Mouse (Mus musculus) hindbrain, embryonic 12.5 days (tissue): ENCODE measurements around the gene Copz1. TPM values are rescaled to one million over a fixed set of nuclear protein-coding genes. Genes with fewer than 3 reads are reported as not detected.

Source experiments
- ATAC-seq: fragments of 200-750 bp; cut with Nextera tagmentation; 2 replicates; pipeline ENCODE4 v1.8.0; 2017; ENCODE audit warnings: moderate TSS enrichment; ENCODE audit not compliant: low FRiP score
- H3K27ac ChIP-seq: fragments of 300-500 bp; sonication (generic); 2 replicates; pipeline ENCODE4 v1.5.1; 2016; ENCODE audit warnings: mild to moderate bottlenecking
- H3K27me3 ChIP-seq: fragments of 300-500 bp; sonication (generic); 2 replicates; pipeline ENCODE4 v1.6.1; 2016; ENCODE audit warnings: mild to moderate bottlenecking
- H3K36me3 ChIP-seq: fragments of 300-500 bp; sonication (generic); 2 replicates; pipeline ENCODE4 v1.6.1; 2016; ENCODE audit warnings: mild to moderate bottlenecking
- H3K4me1 ChIP-seq: fragments of 300-500 bp; sonication (generic); 2 replicates; pipeline ENCODE4 v1.6.1; 2016
- H3K4me2 ChIP-seq: fragments of 300-500 bp; sonication (generic); replicated peaks from 2 replicates; pipeline ENCODE4 v1.6.1; 2016; ENCODE audit warnings: mild to moderate bottlenecking
- H3K4me3 ChIP-seq: fragments of 300-500 bp; sonication (generic); 2 replicates; pipeline ENCODE4 v1.5.1; 2016; ENCODE audit warnings: mild to moderate bottlenecking
- H3K9ac ChIP-seq: fragments of 300-500 bp; sonication (generic); 2 replicates; pipeline ENCODE4 v1.6.1; 2016; ENCODE audit warnings: mild to moderate bottlenecking, moderate library complexity
- H3K9me3 ChIP-seq: fragments of 300-500 bp; sonication (generic); replicated peaks from 2 replicates; pipeline ENCODE4 v1.6.1; 2016; ENCODE audit warnings: mild to moderate bottlenecking
- WGBS: fragments of 180-500 bp; shearing (Covaris S2); methylation state at CpG from one replicate; pipeline ENCODE4 v1.1.7; 2016; 5-methylcytosine and 5-hydroxymethylcytosine counted together
- polyA plus RNA-seq: library from polyadenylated mRNA; unstranded; fragments of >200 nt; fragmentation: Nextera tagmentation; extraction: Ambion mirVana; gene quantifications from 2 replicates; pipeline ENCODE4 v1.2.1, GENCODE M21; 2016

The Copz1 gene
- polyA plus RNA-seq, 1 experiment from 2014 or later = 247 TPM

DNA sequence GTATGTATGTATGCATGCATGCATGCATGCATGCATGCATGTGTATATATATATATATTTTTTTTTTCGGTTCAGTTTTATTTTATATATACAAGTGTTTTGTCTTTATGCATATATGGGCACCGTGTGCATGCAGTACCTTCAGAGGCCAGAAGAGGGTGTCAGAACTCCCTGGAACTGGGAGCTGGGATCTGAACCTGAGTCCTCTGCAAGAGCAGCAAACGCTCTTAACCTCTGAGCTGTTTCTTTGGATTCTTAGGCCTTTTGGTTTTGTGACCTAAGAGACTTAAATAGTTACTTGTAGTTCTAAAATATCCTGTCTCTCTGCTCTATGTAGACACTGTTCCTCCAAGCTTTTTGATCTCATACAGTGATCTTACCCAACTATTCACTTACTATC is 11.6 kb downstream of the Copz1 start:
- Histone ChIP-seq H3K27ac (no peak overlapping the region), H3K4me3 (no peak overlapping the region), H3K4me2 (no peak overlapping the region), H3K27me3 (no peaks in the 10 kb centered on the region), H3K4me1 (peaks cover 22% of the 10 kb centered on the region), H3K9me3 (no peaks in the 10 kb centered on the region), H3K9ac (no peak overlapping the region), H3K36me3 (no peaks in the 10 kb centered on the region)
- WGBS = 58% methylated on average over 3 of the region's 3 CpGs
- ATAC-seq = no peak

DNA sequence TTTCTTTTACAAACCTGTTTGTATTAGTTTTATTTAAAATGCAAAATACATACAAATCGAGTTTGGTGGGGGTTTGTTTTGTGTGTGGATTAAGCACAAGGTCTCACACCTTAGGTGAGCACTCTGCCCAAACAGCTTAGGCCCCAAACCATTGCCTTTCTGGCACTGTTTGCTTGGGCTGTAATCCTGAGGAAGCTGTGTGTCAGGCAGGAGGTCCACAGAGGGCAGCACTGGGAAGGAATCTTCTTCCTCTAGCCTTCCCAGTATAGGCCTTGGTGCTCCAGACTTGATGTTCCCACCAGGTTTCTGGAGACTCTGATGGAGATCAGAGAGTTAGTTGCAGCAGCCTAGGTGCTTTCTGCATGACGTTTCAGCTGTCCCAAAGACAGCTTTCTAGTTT is 12.1 kb downstream of the Copz1 start:
- peaks cover 27% of the 10 kb centered on the region for H3K4me1 ChIP-seq
- H3K27me3 ChIP-seq = no peaks in the 10 kb centered on the region
- H3K4me2 ChIP-seq = no peak overlapping the region
- 40% methylated on average over 2 of the region's 2 CpGs for WGBS
- H3K9me3 ChIP-seq = no peaks in the 10 kb centered on the region
- 0 out of 2 replicates have a peak, but pooled peaks cover 2% of the 10 kb centered on the region for H3K36me3 ChIP-seq
- ATAC-seq = no peak
- no peak overlapping the region for H3K4me3 ChIP-seq
- peak overlapping the region; percentile 52; the same call in 1 of the 2 replicates for H3K27ac ChIP-seq
- H3K9ac ChIP-seq = peak overlapping the region; percentile 19; the same call in 1 of the 2 replicates

DNA sequence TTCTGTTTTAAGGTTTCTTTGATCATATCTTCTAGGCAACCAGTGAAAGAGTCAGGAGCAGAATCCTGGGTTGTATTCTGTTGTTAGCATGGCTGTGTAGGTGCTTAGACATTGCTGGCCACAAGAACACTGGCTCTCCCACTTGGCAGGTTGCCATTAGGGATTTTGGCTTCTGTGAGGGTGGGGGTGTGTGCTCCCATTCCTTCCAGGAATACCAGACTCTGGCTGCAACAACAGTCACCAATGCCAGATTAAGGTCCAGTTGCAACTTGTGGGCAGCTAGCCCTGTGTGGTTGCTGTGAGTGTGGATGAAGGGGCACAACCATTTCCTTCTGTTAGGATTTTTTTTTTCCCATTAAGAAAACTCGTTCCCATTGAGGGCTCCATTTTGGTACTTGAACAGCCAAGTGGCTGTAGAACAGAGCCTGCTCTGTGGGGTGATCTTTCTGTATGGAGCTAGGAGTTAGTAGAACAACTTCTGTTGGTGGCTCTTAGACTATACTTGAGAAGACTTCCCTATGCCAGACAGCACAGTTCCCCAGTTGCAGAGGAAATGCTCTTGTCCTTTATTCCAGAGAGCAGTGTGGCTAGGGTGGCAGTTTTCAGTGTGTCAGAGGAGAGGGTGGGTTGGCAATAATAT is 13.4 kb downstream of the Copz1 start:
- Histone ChIP-seq H3K4me3 (no peak overlapping the region), H3K9me3 (no peaks in the 10 kb centered on the region), H3K27me3 (no peaks in the 10 kb centered on the region), H3K36me3 (peaks cover 13% of the 10 kb centered on the region; the same call in 1 of the 2 replicates), H3K9ac (no peak overlapping the region), H3K4me1 (peaks cover 32% of the 10 kb centered on the region), H3K4me2 (no peak overlapping the region), H3K27ac (peak overlapping the region; percentile 45; the same call in 1 of the 2 replicates)
- 90% methylated on average over 1 of the region's 1 CpGs for WGBS
- ATAC-seq = no peak

DNA sequence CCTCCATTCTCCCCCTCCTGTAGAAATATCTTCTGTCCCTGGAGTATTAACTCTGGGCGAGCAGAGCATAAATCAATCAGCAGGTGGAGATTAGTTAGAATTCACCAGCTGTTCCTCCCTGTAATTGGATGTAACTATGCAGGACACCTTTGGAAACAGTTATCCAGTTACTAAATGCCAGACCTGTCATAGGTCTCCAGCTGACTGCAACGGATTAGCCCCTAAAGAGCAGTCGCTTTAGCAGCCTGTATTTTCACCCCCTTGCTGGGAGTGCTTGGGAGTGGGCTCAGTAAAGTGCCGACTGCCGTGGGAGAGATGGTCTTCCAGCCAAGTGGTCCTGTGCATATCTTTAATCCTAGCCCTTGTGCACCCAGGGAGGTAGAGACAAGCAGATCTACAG is 17.1 kb downstream of the Copz1 start:
- WGBS = 47% methylated on average over 5 of the region's 5 CpGs
- Histone ChIP-seq H3K27ac (peak overlapping the region; percentile 76; the same call in 1 of the 2 replicates), H3K9ac (no peak overlapping the region), H3K9me3 (no peaks in the 10 kb centered on the region), H3K4me3 (no peak overlapping the region), H3K4me2 (no peak overlapping the region), H3K4me1 (peaks cover 32% of the 10 kb centered on the region), H3K27me3 (no peaks in the 10 kb centered on the region), H3K36me3 (peaks cover 43% of the 10 kb centered on the region)
- ATAC-seq = no peak; the same call in 1 of the 2 replicates

DNA sequence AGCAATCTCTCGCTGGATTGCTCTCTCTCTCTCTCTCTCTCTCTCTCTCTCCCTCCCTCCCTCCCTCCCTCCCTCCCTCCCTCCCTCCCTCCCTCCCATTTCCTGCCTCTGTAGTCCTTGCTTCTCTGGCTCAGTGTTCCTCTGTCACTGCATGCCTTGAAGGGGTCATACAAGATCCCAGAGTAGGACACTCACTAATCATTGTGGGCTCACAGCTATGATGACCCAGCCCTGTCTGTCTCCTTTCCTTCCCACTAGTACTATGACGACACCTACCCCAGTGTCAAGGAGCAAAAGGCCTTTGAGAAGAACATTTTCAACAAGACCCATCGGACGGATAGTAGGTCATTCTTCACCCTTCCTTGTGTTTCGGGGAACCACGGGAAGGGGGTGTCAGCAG is 17.9 kb downstream of the Copz1 start:
- 78% methylated on average over 6 of the region's 6 CpGs for WGBS
- no peak overlapping the region for H3K4me2 ChIP-seq
- no peak for ATAC-seq
- H3K36me3 ChIP-seq = peaks cover 43% of the 10 kb centered on the region
- H3K4me3 ChIP-seq = no peak overlapping the region
- H3K9ac ChIP-seq = no peak overlapping the region
- H3K9me3 ChIP-seq = no peaks in the 10 kb centered on the region
- H3K27ac ChIP-seq = peak overlapping the region; percentile 76
- H3K4me1 ChIP-seq = peaks cover 32% of the 10 kb centered on the region
- H3K27me3 ChIP-seq = no peaks in the 10 kb centered on the region

DNA sequence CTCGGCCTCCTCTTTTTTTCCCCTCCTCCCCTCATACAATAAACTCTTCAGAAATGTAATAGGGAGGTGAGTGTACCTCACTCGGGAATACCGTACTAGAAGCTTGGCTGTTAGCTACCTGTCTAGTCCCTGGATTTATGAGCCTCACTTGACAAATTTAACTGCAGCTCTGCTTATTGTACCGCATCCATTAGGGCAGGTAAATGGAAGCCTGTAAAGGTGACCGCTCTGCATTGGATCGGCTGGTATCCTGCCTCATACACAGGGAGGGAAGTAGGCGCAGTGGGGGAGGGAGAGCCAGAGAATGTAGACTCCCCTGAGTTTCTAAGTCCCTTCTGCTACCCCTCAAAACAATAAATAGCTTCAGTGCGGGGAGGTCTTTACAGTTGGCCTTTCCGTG is 18.3 kb downstream of the Copz1 start:
- peaks cover 32% of the 10 kb centered on the region for H3K4me1 ChIP-seq
- no peak overlapping the region for H3K4me3 ChIP-seq
- H3K27ac ChIP-seq = peak overlapping the region; percentile 76
- no peaks in the 10 kb centered on the region for H3K9me3 ChIP-seq
- H3K27me3 ChIP-seq = no peaks in the 10 kb centered on the region
- 93% methylated on average over 9 of the region's 9 CpGs for WGBS
- no peak overlapping the region for H3K4me2 ChIP-seq
- H3K9ac ChIP-seq = no peak overlapping the region
- peaks cover 43% of the 10 kb centered on the region for H3K36me3 ChIP-seq
- ATAC-seq = no peak

DNA sequence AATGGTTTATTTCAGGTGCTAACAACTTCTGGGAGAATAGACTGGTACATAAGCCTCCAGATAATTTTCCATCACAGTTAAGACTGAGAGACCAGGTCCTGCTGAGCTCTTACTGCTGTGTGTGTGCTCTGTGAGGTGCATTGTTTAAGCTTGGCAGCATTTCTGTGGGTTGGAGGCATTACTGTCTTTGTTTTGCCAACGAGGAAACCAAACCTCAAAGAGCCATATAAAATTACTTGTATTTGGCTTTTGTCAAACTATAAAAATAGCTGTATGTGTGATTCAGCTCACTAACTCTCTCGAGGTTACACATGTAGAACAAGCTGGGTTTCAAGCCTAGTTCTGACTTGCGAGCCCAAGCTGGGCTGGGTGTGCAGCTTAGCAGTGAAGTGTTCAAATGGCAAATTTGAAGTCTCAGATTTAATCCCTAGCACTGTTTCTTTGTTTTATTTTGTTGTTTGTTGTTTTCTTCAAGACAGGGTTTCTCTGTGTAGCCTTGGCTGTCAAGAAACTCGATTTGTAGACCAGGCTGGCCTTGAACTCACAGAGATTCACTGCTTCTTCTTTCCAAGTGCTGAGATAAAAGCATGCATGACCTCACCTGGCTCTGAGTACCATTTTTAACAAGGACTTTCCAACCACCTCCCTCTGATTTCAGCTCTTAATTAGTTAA is 20.3 kb downstream of the Copz1 start:
- no peak overlapping the region for H3K9ac ChIP-seq
- H3K9me3 ChIP-seq = no peaks in the 10 kb centered on the region
- WGBS = 89% methylated on average over 4 of the region's 4 CpGs
- H3K27ac ChIP-seq = 0 out of 2 replicates have a peak overlapping the region, but pooled peaks have one; percentile 3
- no peaks in the 10 kb centered on the region for H3K27me3 ChIP-seq
- ATAC-seq = no peak
- no peak overlapping the region for H3K4me2 ChIP-seq
- peaks cover 48% of the 10 kb centered on the region for H3K4me1 ChIP-seq
- peaks cover 45% of the 10 kb centered on the region for H3K36me3 ChIP-seq
- H3K4me3 ChIP-seq = no peak overlapping the region

DNA sequence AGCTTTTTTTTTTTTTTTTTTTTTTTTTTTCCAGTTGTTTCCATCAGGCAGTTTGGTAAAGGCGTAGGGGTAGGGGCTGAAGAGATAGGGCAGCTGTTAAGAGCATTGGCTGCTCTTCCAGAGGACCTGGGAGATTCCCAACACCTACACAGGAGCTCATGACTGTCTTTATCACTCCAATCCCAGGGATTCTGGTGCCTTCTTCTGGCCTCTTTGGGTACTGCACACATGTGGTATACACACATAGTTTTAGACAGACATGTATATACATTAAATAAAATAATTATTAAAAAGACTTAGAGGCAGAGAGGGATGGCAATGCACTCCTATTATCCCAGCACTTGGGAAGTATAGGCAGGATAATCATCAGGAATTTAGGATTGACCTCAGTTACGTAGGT is 20.9 kb downstream of the Copz1 start:
- no peak overlapping the region for H3K4me3 ChIP-seq
- ATAC-seq = no peak
- H3K9ac ChIP-seq = no peak overlapping the region
- H3K9me3 ChIP-seq = no peaks in the 10 kb centered on the region
- H3K4me2 ChIP-seq = no peak overlapping the region
- H3K4me1 ChIP-seq = peaks cover 49% of the 10 kb centered on the region
- peaks cover 45% of the 10 kb centered on the region for H3K36me3 ChIP-seq
- WGBS = 97% methylated on average over 2 of the region's 2 CpGs
- no peak overlapping the region for H3K27ac ChIP-seq
- no peaks in the 10 kb centered on the region for H3K27me3 ChIP-seq

DNA sequence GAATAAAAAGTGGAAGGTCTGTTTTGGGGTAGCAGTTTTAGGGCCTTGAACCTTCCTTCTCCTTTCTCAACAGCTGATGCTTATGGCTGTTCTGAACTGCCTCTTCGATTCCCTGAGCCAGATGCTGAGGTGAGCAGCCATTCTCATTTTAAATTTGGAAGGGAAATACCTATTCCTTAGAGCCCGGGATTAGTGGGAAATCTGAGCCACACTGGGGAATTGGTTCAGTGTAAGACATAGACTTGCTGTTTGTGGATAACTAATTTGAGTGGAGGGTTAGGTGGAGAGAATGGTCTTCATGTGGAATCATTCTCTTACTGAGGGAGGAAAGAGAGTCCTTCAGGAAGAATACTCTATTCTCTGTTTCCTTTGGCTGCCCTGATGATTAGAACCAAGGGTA is 22.1 kb downstream of the Copz1 start:
- no peaks in the 10 kb centered on the region for H3K27me3 ChIP-seq
- peaks cover 44% of the 10 kb centered on the region for H3K36me3 ChIP-seq
- peak overlapping the region; percentile 52 for H3K27ac ChIP-seq
- no peak overlapping the region for H3K9ac ChIP-seq
- no peak overlapping the region for H3K4me3 ChIP-seq
- 69% methylated on average over 2 of the region's 2 CpGs for WGBS
- peaks cover 50% of the 10 kb centered on the region for H3K4me1 ChIP-seq
- ATAC-seq = no peak
- no peaks in the 10 kb centered on the region for H3K9me3 ChIP-seq
- no peak overlapping the region for H3K4me2 ChIP-seq

DNA sequence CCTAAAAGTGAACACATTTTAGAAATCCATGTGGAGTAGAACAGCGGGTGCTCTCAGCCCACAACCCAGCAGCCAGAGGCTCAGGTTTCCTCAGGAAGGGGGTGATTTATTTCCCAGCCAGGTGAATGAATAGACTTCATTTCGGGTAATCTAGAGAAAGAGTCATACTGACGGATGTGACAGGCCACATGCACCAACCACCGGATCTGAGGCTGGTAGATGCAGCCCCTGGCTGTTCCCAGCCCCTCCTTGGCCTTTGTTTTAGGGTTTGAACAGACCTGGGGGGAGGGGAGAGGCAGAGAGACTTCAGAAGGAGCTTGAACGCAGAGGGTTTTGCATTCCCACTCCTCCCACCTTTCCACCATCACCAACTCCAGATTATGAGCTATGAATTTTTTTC is 23.3 kb downstream of the Copz1 start:
- no peaks in the 10 kb centered on the region for H3K9me3 ChIP-seq
- H3K4me2 ChIP-seq = no peak overlapping the region
- H3K4me1 ChIP-seq = peaks cover 57% of the 10 kb centered on the region
- peak overlapping the region; percentile 98 for H3K27ac ChIP-seq
- H3K4me3 ChIP-seq = no peak overlapping the region
- H3K27me3 ChIP-seq = no peaks in the 10 kb centered on the region
- no peak for ATAC-seq
- H3K36me3 ChIP-seq = peaks cover 33% of the 10 kb centered on the region
- 9% methylated on average over 5 of the region's 5 CpGs for WGBS
- H3K9ac ChIP-seq = no peak overlapping the region

DNA sequence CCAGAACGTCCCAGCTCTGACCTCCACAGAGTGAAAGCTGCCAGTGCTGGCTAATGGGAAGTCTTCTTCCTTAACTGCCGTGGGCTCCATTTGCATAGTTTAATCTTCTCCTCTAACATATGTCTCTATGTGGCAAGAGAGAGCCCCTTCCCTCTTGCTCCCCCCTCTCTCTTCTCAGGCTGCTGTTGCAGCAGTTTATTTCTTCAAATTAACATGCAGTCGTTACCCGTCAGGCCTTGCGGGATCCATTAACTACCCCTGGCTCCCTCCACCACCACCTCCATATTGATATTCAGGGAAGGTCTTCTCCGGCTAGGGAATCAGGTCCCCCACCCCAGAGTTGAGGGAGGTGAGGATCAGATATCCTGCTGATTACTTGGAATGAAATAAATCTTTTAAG is 24.8 kb downstream of the Copz1 start:
- Histone ChIP-seq H3K4me3 (no peak overlapping the region), H3K27me3 (no peaks in the 10 kb centered on the region), H3K4me2 (no peak overlapping the region), H3K36me3 (peaks cover 19% of the 10 kb centered on the region), H3K9ac (no peak overlapping the region), H3K9me3 (no peaks in the 10 kb centered on the region), H3K4me1 (peaks cover 72% of the 10 kb centered on the region), H3K27ac (peak overlapping the region; percentile 98)
- no peak for ATAC-seq
- 47% methylated on average over 6 of the region's 6 CpGs for WGBS

DNA sequence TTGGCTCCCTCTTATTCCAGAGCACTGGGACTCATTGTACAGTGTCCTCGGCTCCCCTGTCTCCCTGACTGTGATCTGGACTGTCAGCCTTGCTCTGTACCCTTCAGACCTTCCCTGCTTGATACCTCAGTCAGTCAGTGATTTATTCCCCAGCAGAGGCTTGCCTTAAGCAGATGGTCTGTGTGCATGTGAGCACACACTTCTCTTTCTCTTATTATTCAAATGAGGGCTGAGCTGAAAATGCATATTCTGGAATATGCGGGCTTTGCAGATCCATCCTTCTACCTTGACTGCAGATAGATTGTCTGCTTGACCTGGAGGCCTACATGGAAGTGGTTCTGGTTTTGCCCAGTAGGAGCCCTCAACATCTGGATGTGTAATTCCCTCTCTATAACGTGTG is 25.5 kb downstream of the Copz1 start:
- WGBS = 53% methylated on average over 3 of the region's 3 CpGs
- Histone ChIP-seq H3K9me3 (no peaks in the 10 kb centered on the region), H3K27ac (peak overlapping the region; percentile 98), H3K4me1 (peaks cover 79% of the 10 kb centered on the region), H3K4me3 (no peak overlapping the region), H3K4me2 (no peak overlapping the region), H3K36me3 (peaks cover 12% of the 10 kb centered on the region; the same call in 1 of the 2 replicates), H3K9ac (no peak overlapping the region), H3K27me3 (no peaks in the 10 kb centered on the region)
- ATAC-seq = no peak
